Mouse (Mus musculus): ENCODE measurements around the gene Slc5a10.

Gene Slc5a10

DNA sequence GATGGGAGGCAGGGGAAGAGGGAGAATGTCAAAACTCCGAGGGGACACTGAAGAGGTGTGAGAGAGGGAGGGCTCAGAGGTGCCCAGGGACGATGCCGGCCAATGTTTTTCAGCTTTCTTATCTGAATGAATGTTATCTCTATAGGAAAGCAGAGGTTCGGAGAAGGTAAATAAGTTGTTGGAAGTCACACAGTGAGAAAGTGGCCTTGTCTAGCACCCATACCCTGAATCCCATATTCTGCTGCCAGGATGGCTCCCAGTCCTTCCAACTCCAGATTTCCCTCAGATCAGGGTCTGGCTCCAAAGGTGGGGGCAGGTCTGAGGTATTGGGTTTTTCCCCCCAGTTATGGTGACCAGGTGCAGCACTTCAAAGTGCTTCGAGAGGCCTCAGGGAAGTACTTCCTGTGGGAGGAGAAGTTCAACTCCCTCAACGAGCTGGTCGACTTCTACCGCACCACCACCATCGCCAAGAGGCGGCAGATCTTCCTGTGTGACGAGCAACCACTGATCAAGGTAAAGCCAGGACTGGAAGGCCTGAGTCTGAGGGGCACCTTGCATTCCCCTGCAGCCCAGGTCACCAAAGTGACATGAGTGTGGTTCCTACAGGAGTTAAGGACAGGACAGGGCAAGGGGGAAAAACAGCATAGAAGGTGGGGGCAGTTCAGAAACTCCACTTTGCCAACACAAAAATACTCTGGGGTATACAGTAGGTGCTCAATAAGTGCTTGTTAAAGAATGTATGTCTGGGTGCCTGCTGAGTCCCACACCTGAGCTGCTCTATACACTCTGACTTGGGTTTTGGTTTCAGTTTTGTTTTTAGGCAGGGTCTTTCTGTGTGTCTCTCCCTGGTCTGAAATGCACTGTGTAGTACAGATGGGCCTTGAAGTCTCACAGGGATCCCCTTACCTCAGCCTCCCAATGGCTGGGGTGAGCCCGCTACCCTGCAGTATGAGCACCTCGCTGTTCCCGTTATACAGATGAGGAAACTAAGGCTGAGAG lies 50.8 kb downstream of the Slc5a10 start:
- no peak for DNase-seq (ENCODE audit: low read depth, low spot score)

DNA sequence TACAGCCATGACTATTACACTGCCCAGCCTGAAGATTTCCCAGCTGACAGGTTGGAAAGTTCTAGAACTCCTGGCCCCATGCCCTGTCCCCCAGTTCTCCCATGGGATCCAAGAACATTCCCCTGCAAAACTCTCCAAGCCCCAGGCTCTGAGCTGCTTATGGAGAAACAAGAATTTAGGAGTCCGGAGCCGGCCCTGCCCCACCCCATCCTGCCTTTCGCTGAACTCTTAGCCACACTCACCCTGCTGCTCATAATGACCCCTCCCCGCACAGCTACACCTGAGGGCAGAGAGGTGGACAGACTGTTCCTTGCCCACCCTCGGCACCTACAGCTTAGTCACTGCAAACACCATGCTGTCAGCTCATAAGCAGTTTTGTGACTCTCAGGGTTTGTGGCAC lies 52.8 kb downstream of the Slc5a10 start:
- no peak for DNase-seq (ENCODE audit: low read depth, low spot score)

DNA sequence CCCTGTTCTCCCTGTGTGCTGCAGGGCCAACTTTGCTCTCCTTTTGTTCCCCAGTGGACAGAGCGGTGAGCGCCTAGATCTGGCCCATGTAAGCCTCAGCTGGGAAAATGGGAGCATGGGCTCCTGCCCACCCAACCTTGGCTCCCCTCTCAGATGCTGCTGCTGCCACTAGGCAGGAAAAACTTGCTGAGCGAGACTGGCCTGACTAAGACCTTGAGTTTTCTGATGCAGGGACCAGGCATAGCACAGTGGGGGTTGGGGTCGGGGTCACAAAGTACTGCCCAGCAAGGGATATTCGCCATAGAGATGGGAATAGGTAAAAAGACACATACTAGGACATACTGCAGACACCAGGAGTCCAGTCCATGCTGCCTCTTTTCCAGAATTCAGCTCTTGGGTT lies 53.4 kb downstream of the Slc5a10 start:
- no peak for DNase-seq (ENCODE audit: low read depth, low spot score)

- peak; percentile 8 for DNase-seq (ENCODE audit: low read depth, low spot score)
These were observed 54.4 kb downstream of the Slc5a10 start for GRCm38 (mm10) chr11:61665991-61666799.

- DNase-seq (ENCODE audit: low read depth, low spot score), result no peak
These were observed 55.2 kb downstream of the Slc5a10 start for GRCm38 (mm10) chr11:61665401-61665800.

GRCm38 (mm10) chr11:61662189-61662588 lies 58.4 kb downstream of the Slc5a10 start:
- no peak for DNase-seq (ENCODE audit: low read depth, low spot score)

DNA sequence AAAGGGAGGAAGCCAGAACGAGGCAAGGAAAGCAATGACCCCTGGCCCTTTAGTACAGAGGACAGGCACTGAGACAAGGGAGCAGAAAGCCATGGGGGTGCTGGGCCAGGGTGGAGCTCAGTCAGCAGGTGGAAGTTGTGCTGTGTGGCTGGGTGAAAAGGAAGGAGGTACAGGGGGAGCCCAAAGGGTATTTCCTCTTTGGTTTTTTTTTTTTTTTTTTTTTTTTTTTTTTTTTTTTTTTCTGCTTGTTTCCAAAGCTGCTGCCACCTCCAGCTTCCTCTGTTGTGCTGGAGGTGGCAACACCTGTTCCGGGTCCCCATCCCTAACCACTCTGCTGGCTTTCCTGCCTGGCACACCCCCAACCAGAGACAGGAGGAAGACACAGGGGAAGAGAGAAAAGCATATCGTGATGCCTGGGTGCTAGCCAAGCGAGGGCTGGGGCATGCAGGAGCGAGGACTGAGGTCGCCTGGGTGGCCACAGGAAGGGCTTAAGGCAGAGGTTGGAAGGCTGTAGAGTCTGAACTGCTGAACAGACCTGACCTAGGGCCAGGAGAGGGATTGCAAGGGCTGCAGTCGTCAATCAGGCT lies 59.7 kb downstream of the Slc5a10 start:
- DNase-seq (ENCODE audit: low read depth, low spot score), result no peak

GRCm38 (mm10) chr11:61660001-61660400 lies 60.6 kb downstream of the Slc5a10 start:
- no peak for DNase-seq (ENCODE audit: low read depth, low spot score)

- no peak for DNase-seq (ENCODE audit: low read depth, low spot score)
These were observed 61.4 kb downstream of the Slc5a10 start for GRCm38 (mm10) chr11:61659011-61659858.

GRCm38 (mm10) chr11:61658360-61658922 lies 62.2 kb downstream of the Slc5a10 start:
- no peak for DNase-seq (ENCODE audit: low read depth, low spot score)

DNA sequence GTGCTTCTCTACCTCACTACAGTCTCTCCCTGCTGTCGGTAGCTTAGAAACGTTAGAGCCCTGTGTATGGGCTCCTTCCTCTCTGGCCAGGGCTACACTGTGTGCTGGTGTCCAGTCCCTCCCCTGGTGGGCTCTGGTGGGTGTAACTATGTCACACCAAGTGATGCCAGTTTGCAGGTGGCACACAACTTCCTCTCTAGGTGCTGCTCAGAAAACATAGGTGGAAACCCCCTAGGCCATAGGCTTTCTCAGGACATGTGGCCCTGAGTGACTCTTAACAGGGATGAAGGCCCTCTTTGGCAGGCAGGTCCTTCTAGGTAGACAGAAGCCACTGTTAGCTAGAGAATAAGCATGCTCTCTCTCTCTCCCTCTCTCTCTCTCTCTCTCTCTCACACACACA lies 63.2 kb downstream of the Slc5a10 start:
- DNase-seq (ENCODE audit: low read depth, low spot score), result no peak

DNA sequence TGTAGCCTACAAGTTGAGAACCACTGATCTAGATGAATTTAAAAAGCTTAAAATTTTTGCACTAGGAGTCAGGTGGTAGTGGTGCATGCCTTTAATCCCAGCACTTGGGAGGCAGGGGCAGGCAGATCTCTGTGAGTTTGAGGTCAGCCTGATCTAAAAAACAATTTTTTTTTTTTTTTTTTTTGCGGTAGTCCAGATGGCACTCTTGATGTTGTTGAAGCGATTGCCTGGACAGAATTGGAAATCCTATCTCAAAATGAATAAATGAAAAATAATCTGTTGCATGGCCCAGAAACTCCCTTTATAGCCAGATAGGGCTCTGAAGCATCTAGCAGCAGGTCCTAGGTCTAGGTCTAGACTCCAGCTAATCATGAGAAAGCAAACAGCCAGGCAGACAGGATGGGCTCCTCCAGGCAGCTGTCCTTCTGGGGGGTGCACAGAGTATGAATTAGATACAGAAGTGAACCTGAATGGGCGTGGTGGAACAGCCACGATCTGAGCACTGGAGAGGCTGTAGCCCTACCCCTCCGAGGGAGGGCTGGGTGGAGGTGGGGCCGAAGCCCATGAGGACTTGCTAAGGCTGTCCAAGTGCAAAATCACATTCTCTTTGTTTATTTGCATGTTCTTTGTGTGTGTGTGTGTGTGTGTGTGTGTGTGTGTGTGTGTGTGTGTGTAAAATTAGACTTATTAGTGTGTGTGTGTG lies 64.3 kb downstream of the Slc5a10 start:
- DNase-seq (ENCODE audit: low read depth, low spot score), result no peak

DNA sequence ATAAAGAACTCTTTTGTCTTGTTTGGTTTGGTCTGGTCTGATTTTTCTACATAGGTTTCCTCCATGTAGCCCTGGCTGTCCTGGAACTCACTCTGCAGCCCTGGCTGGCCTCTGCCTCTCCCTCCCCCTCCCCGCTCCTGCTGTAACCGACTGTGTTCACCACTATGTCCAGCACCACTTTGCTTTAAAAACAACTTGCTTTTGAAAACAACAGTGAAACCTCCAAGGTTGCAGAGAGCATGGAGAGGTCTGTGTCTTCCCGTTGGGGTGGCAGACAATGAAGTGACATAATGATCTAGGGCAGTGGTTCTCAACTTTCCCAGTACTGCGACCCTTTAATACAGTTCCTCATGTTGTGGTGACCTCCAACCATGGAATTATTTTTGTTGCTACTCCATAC lies 65.0 kb downstream of the Slc5a10 start:
- no peak for DNase-seq (ENCODE audit: low read depth, low spot score)

DNA sequence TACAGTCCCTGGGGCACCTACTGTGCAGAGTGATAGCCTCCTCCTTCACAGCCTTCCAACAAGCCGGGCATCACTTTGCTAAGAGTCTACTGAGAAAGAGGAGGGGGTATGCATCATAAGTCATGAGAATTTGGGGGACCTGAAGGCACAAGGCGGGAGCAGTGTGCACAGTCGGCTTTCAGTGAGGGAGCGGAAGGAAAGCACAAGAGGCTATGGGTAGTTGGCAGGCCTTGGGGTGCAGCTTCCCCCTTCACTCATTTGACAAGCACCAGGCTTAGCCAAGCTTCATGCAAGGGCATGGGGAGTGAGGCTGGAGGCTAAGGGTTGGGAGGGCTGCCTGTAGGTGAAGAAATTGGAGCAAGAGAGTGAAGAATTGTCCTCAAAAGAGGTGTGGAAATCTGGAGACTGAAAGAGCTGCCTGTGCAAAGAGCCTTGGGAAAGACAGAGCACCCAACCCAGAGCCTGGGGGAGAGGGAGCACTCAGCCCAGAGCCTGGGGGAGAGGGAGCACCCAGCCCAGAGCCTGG lies 65.8 kb downstream of the Slc5a10 start:
- DNase-seq (ENCODE audit: low read depth, low spot score), result no peak

DNA sequence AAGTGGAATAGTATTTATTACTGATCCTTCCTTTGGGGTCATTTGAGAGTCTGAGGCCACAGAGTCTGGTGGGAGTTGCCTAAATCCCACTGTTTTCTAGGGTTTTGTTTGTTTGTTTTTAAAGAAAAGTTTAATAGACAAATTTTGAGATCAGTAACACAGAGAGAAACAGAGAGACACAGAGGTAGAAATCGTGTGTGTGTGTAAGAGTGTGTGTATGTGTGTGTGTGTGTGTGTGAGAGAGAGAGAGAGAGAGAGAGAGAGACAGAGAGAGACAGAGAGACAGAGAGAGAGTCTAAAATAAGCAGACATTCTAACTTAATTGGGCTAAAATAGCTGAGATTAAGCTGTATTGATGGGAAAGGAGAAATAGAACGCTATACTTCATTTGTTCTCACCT lies 67.1 kb downstream of the Slc5a10 start:
- no peak for DNase-seq (ENCODE audit: low read depth, low spot score)

GRCm38 (mm10) chr11:61652686-61653447 lies 67.8 kb downstream of the Slc5a10 start, which contains the start of gene Grap:
TSS of gene Grap (plus strand) at chr11:61653265.
- DNase-seq (ENCODE audit: low read depth, low spot score), result no peak

- no peak for DNase-seq (ENCODE audit: low read depth, low spot score)
These were observed 68.4 kb downstream of the Slc5a10 start for GRCm38 (mm10) chr11:61652216-61652615.

DNA sequence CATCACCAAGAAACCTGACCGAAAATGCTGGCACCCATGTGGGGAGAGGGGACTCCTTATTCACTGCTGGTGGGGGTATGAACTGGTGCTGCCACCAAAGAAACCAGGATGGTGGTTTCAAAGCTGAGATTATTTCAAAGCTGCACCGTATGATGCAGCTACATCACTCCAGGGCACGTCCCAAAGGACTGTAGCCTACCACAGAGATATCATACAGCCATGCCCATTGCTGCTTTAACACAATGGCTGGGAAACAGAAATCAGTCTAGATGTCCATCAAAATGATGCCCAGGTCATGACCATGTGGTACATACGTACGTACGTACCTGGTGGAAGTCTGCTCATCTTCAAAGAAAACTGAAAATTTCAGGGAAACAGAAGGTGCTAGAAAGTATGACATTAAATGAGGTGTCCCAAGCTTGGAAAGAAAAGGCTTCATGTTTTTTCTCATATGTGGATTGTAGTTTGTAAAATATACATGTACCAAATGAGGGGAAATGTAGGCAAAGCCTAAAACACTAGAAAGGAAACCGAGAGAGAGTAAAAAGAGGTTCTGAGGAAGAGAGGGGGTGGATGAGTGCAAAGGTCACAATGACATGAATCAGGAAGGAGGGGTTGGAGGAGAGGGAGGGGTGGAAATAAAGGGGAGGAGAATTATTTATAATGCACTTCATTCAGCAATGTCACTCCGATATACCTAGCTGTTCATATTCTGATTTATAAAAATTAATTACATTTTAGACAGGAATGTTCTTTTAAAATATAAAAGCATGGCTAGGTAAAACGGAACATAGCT lies 70.0 kb downstream of the Slc5a10 start:
- no peak for DNase-seq (ENCODE audit: low read depth, low spot score)
